Mouse (Mus musculus) gastrocnemius, postnatal 25 days (tissue): Measurements from ENCODE around the gene Fam216a. TPM values are rescaled to one million over a fixed set of nuclear protein-coding genes. Genes with fewer than 3 reads are reported as not detected.

Experiments
- DNase-seq: peaks from one replicate; pipeline ENCODE4 v3.0.0; 2022
- total RNA-seq, 2 experiments: library from RNA; stranded (reverse); gene quantifications; 1 replicate in 1 of 2; 2 replicates in 1 of 2; pipeline ENCODE4 v1.2.3; 2021

Gene Fam216a
- total RNA-seq, 2 experiments from 2014 or later: 5.8 to 6.1 TPM

GRCm38 (mm10) chr5:122391178-122391785 is 19.1 kb upstream of the Fam216a start:
- no peak for DNase-seq

GRCm38 (mm10) chr5:122390671-122391070 is 18.5 kb upstream of the Fam216a start:
- DNase-seq: no peak

GRCm38 (mm10) chr5:122390006-122390405 is 17.8 kb upstream of the Fam216a start:
- no peak for DNase-seq

- peak; percentile 67 for DNase-seq
Measured at GRCm38 (mm10) chr5:122379374-122380155, 7.4 kb upstream of the Fam216a start.

DNA sequence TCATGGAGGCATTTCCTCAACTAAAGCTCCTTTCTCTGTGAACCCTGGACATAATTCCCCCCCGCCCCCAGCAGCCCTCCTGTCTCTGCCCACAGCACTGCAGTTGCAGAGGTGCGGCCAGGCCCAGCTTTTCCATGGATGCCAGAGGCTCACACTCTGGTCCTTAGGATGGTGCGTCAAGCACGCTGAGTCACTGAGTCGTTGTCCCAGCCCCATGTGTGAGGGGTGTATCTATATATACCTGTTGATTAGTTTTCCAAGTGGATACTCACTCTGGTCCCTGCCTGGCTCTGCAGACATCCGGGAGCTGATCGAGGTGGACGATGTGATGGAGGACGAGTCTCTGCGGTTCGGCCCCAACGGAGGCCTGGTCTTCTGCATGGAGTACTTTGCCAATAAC is 6.0 kb upstream of the Fam216a start:
- DNase-seq: no peak

DNA sequence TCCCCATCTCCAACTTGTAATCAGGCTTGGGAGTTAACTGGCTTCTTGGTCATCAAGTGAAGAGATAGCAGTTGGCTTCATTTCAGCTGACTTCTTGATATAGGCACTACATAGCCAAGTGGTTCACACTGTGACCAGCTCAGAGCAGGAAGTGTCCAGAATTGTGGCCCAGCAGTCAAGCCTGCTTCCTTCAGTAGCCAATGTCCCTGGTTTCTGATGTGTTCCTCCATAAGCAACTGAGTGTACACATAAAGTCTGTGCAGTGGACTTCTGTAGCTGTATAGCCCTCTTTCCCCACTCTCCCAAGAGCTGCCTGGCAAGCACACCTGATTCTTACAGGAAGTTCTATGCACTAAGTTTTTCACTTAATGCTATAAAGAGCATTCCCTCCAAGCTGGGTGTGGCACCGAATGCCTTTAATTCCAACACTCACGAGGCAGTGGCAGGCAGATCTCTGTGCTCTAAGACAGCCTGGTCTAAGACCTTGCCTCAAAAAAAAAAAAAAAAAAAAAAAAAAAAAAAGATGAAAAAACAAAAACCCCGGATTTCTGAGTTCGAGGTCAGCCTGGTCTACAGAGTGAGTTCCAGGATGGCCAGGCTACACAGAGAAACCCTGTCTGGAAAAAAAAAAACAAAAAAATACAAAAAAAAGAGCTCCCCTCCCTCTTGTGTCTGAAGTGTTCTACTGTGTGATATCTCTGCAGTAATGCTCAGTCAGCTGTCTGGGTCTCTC is 5.1 kb upstream of the Fam216a start:
- no peak for DNase-seq

- DNase-seq: no peak
Measured at GRCm38 (mm10) chr5:122372878-122373277, 714 bp upstream of the Fam216a start.

DNA sequence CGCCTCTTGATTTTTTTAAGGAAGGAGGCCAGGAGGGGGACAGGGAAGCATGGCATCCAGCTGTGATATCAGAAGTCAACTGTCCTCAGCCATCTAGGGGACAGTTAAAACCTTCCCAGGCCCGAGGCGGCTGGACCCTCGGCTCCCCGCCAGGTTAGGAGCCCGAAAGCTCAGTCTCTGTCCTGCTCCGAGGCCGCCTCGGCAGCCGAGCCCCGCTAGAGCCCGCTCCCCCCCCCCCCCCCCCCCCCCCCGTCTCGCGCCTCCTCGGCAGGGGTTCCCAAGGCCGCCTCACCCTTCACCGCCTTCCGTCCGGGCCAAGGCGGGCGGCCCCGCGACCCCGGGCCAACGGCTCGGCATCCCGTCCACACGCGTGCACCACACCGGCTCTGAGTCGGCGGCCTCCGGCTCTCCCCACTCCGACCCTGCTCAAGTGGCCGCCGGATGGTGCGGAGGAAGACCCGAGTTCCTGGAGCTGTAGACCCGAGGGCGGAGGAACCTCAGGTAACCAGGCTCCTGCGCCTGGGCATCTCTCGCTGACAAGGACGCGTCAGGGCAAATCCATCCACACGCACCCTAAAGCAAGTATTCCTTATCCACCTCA is 473 bp downstream of the Fam216a start, which contains the start of gene Gpn3:
Gene Gpn3, plus strand, starts transcription at position 286 of the 601 bp plus-strand sequence.
- peak; percentile 28 for DNase-seq

DNA sequence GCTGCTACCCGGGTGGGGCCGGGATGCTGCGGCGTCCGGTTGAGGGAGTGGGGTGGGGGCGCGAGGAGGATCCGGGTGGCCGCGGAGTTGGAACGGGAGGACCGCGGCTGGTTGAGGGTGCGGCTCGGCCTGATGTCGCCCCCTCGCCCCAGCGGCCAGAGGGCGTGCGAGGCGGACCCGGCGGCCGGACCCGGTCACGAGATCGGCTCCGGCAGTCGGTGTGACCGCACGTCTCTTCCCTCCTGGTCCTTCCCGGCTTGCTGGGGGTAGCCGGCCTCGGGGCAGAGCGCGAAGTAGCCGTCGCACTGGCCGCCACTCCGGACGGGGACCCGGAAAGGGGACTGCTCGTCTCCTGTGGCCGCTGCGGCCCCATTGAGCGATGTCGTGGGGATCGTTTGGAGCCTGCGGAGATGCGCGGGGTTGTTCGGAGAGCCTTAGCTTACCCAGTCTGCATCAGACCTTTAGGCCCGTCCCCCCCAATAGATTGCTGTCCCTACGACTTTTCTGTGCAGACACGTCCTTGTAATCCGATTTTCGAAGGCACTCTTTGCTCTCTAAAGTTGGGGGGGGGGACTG is 17.6 kb downstream of the Fam216a start:
- DNase-seq: no peak

DNA sequence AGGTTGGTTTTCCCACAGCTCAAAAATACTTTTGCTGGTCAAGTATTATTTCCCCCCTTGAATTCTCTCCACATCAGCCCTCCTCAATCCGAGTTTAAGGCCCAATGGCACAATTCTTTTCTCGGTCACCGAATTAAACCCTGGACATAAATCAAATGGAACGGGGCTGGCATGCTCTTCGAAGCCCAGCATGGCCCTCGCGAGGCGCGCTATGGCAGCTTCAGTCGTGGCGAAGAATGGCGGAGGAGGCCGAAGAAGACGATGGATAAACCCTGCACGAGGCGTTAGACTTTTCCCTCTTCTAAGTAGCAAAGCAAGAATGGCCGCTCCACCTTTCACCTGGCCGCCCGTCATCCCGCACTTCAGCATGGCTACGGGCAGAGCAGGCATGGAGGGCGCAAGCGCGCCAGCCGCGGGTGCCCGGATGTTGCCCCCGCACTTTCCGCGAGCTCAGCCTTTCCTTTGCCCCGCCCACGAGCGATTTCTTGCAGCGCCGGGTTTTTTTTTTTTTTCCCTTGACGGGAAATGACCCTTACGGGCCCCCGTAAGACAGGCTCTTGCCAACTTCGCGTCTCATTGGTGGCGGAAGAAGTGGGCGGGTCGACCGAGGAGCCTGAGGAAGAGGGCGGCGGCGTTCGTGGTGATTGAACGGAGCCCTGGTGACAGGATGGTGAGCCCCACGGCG is 18.2 kb downstream of the Fam216a start, which contains the start of the genes Rad9b and Vps29:
Gene Rad9b, minus strand, starts transcription at position 427 of the 685 bp plus-strand sequence.
Gene Vps29, plus strand, starts transcription at position 563 of the 685 bp plus-strand sequence.
- DNase-seq: peak; percentile 98

- no peak for DNase-seq
Measured at GRCm38 (mm10) chr5:122345777-122346176, 26.4 kb downstream of the Fam216a start.

DNA sequence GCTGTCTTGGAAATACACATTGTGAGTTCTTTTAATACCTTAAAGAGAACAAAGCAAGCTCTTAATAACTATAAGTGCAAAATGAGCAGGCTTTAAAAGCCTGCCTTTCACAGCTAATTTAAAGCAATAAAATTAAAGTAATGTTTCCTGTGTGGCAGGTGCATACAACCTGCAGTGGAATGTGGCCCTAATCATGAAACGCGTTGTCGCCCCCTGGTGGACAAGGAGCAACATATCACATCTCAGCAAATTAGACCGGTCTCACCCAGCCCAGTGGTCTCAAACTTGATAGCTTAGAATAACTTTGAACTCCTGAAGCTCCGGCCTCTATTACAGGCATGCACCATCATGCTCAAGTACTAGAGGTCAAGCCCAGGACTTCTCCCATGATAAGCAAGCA is 27.9 kb downstream of the Fam216a start:
- DNase-seq: peak; percentile 41

GRCm38 (mm10) chr5:122343768-122344167 is 28.4 kb downstream of the Fam216a start:
- no peak for DNase-seq

DNA sequence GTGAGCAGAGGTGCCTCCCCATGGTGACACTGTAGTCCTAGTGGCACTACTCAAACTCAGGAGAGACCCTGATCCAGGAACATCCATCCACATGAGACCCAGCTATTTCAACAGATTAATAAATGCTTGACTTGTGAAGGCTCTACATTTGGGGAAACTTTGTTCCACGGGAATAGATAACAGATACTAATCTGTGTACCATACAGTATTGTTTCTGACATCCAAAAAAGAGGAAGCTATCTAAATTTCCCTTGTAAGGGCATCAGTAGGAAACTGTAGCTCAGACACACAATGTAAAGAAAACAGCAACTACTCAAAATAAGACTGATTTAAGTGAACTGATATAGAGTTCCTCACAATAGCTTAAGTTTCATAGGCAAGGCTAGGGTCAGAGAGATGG is 29.3 kb downstream of the Fam216a start:
- DNase-seq: no peak

DNA sequence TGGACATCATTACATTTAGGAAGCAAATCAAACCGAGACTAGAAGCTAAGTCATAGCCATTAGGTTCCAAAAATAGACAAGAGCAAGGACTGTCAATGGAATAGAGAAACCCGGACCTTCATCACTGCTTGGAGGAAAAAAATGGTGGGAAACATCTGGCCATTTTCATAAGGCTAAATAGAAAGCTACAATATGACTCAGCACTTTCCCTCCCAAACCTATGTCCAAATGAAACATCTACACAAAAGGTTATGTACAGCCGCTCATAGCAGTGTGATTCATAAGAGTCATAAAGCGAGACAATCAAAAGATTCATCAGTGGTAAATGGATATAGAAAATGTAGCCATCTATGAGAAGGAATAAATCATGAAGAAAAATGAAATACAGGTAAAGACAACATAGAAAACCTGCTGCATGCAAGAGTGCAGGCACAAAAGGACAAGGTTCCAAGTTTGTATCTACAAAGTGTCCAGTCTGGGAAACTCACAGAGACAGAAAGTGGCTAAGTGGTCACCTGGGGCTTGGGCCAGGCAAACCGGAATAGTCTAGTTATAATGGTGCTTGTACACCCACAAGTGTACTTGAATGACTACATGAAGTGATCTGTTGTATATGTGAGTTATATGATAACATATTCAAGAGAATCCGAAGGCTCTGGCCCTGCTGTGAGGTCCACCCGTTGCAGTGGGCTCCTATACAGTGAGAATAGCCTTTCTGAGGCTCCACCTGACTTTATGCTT is 35.4 kb downstream of the Fam216a start:
- no peak for DNase-seq

- DNase-seq: no peak
Measured at GRCm38 (mm10) chr5:122334682-122335081, 37.5 kb downstream of the Fam216a start.

DNA sequence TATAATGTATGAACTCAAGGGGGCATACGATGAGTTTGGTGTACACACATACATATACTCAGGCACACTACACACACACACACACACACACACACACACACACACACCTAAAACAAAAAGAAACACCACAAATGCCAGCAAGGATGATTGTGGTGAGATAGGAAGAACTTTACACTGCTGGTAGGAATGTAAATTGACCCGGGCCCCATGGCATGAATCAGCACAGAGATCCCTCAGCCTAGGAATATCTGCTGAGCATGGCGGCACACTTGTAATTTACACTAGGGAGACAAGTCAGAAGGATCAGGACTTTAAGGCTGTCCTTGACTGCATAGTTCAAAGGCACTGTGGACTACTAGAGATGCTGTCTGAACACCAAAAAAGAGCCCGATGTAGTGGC is 41.9 kb downstream of the Fam216a start:
- no peak for DNase-seq

GRCm38 (mm10) chr5:122327283-122327682 is 44.9 kb downstream of the Fam216a start:
- no peak for DNase-seq

DNA sequence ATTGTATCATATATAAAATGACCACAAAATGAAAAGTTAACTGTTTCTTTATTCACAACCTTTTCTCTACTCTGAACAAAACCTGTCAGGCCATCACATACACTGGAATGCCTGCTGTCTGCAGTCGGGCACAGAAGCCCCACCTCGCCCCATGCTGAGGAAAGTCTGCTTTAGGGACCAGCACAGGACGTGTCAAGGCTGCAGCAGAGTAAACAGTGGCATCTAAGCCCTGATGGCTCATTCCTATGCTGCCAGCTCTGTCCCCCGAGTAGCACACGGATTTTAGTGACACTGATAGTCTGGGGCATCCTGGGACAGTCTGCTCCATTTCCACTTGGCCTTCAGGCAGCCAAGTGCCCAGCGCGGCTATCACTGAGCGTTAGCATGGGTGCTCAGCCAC is 46.7 kb downstream of the Fam216a start:
- no peak for DNase-seq

DNA sequence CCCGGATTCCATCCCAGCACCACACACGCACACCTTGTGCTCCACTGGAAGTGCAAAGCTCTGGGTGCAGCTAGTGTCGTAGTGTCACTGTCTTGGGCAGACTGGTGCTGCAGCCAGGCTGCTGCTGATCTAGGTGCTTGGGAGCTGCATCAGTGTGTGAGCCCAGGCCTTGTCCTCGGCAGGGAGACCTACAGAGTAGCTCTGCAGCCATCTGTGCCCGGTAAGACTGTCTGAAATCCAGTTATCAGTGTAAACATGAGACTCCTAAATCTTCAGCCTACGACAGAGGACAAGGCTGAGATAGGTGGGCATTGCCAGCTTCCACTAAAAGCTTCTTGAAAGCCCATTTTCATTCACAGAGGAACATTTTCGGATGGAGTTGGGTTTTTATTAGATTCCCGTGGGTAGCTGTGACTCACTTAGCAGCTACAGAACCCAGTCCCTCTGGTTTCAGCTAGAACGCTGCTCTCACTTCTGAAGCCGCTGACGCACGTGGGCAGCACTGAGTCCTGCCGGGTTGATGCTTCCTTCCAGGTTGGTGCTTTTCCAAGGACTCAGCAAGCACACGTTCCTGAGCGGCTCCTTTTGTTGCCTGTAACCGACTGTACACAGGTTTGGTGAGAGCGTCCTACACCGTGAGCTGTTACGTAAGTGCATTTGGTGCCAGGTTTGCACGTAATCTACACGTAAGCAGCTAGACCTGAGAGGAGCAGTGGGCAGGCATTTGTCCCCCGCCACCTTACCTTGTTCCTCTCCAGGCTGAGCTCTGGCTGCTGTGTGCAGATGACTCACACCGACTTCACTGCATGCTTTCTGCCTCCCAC is 47.3 kb downstream of the Fam216a start:
- DNase-seq: no peak
